Mouse (Mus musculus) thymus, postnatal 4 days (tissue): Measurements from ENCODE around the gene Crtc1.
A peak's percentile ranks its signal among the peaks of the same experiment; 100 is the strongest.

Source experiments
- DNase-seq: peaks from one replicate; pipeline ENCODE4 v3.0.0; 2021

Gene Crtc1

GRCm38 (mm10) chr8:70343696-70344095, 95.7 kb downstream of the Crtc1 start:
- peak; percentile 68 for DNase-seq

GRCm38 (mm10) chr8:70343076-70343475, 96.3 kb downstream of the Crtc1 start:
- no peak for DNase-seq

- no peak for DNase-seq
These were observed 97.4 kb downstream of the Crtc1 start for GRCm38 (mm10) chr8:70342007-70342406.

- DNase-seq: no peak
These were observed 98.7 kb downstream of the Crtc1 start for GRCm38 (mm10) chr8:70340659-70341058.

GRCm38 (mm10) chr8:70338931-70339330, 100.4 kb downstream of the Crtc1 start:
- no peak for DNase-seq

GRCm38 (mm10) chr8:70332878-70333202, 106.5 kb downstream of the Crtc1 start:
- no peak for DNase-seq
